Mouse (Mus musculus): ENCODE measurements around the gene Trpm8.

Gene Trpm8

DNA sequence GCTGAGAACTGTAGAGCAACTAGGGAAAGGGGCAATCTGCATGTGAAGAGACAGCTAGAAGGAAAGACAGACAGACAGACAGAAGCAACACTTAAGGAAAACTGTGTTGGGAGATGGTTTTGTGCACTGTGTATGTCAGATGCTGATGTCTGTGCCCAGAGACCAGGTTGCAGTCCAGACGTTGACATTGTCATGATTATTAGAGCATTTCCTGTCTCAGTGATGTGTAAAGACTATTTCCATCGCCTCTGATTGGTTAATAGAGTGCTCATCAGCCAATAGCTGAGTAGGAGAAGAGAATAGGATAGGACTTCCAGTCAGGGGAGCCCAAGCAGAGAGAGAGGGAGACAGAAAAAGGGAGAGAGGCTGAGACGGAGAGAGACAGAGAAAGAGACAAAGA is 155.1 kb downstream of the Trpm8 start:
- DNase-seq (ENCODE audit: low spot score), result no peak

DNA sequence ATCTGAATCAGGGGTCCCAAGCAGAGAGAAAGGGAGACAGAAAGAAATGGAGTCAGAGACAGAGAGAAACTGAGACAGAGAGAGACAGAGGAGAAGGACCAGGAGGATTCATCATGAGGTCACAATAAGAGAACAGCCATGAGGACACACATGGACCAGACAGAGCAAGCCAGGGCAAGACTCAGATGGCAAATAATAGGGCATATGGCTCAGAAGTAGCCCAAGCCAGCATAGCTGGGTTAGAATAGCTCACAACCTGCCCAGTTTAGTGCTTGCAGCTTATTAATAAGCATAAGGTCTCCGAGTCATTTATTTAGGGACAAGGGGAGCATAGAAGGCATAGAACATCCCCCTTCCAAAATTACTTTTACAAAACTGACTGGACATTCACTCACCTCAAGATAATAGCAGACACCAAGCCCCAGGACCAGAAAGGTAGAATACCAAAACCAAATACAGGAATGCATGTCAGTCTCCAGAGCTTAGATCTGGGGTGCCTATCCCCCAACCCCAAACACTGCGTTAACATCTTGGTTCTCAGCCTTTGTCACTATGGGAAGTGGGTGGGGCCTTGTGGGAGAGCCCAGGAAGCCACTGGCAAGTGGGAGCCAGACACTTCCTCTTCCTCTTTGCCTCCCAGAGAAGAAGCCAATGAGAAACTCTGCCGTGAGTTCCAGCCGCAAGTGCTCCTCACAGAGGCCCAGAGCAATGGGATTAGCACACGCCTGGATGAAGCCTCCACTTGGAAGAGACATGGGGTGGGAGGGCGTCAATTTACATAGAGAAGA is 155.8 kb downstream of the Trpm8 start:
- DNase-seq (ENCODE audit: low spot score), result no peak

DNA sequence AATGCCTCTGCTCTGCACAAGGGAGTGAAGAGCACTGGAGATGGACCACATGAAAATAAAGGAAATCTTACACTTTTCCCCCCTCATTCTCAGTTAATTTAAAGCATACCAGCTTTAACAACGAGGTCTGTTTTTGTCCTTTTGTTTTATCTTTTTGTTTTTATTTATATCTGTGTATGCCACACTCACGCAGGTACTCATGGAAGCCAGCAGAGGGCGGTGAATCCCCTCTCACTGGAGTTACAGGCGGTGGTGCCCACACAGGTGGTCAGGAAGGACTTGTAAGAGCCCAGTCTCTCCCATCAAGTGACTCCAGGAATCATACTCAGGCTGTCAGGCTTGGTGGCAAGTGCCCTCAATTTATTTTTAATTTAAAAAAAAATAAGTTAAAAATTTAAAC is 156.6 kb downstream of the Trpm8 start:
- no peak for DNase-seq (ENCODE audit: low spot score)

DNA sequence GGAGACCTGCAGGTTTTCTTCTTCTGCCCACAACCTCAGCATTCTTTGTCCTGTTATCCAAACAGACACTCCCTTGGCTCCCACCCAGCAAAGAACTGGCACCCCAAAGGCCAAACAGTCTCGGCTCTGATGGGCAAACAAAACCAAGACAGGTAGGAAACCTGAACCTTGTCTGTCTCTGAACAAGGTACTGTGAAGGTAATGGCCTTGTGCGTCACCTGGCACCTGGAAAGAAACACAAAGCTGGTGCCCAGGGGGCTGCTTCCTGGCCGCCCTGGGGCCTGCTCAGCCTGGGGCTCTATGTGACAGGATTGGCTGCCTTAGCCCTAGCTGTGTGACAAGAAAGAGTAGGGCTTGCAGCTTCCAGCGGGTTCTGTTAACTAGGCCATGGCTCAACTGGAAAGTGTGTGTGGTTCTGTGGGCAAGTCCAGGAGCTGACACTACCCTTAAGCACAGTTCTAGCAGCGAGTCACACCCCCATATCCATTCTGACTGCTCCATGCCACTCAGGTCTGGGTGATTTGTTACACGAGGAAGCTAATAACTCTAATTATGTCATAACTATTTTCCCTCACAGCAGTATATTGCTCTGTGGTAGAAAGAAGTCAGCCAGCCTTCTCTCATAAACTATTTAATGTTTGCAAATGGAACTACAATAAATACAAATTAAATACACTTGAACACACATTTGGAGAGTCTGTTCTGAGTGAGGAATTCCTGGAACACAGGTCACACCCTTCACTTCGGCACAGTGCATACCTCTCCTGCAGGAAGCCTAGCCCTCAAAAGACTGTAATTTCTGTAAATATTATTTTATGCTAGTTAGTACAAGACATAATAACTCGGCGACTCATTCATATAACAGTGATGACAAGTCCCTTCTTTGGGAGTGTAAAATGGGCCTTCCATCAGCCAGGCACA is 160.0 kb downstream of the Trpm8 start:
- DNase-seq (ENCODE audit: low spot score), result no peak

All from testis, postnatal 14 days (tissue).